Comparison of ENCODE assay signal across 24 mouse cellular contexts in the genomic region with DNA sequence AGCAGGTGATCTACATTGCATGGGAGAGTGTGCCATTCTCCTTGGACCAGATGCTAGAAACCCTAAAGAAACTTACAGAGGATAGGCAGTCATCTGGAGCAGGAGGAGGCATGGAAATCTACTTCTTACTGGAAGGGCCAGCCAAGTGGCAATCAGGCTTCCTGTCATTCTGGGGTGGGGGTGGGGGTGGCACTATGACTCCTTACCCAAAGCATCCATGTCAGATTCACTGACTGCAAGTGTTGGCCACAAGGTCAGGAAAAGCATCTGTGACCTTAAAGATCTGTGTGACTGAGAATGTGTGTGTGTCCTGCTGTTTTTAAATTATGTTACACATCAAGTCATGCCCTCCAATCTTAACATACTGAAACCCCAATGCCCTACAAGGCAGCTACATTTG.
"Had no signal": no experiment of that assay in that cellular context is flagged by ENCODE, and none has a peak within 500 bp of the region (broad histone marks: within the 10 kb centered on the region; RNA-seq: fewer than 3 reads in every experiment).

No protein-coding gene starts in this region.

- H3K4me1 ChIP-seq: intestine, embryonic 15.5 days had no signal

- H3K4me3 ChIP-seq: heart, embryonic 12.5 days; hindbrain, embryonic 10.5 days; hindbrain, embryonic 12.5 days; intestine, embryonic 15.5 days; limb, embryonic 12.5 days; liver, embryonic 12.5 days had no signal

- H3K4me2 ChIP-seq: heart, embryonic 12.5 days; hindbrain, embryonic 12.5 days; hindbrain, embryonic 14.5 days; intestine, embryonic 15.5 days; limb, embryonic 12.5 days; liver, embryonic 12.5 days had no signal

- H3K27me3 ChIP-seq: heart, embryonic 12.5 days; hindbrain, embryonic 12.5 days; intestine, embryonic 15.5 days; limb, embryonic 12.5 days; liver, embryonic 12.5 days had no signal

- H3K9me3 ChIP-seq: heart, embryonic 12.5 days; hindbrain, embryonic 10.5 days; hindbrain, embryonic 12.5 days; intestine, embryonic 15.5 days; limb, embryonic 12.5 days; liver, embryonic 12.5 days had no signal

- DNase-seq: gastrocnemius, postnatal 14 days; heart, adult 18-20 months; heart, postnatal 10 days; heart, postnatal 4 days; kidney, adult 18-20 months; kidney, adult 8-10 months; kidney, postnatal 14 days; kidney, postnatal 36 days; layer of hippocampus, adult 9-11 months; layer of hippocampus, postnatal 36 days; left cerebral cortex, postnatal 4 days; liver had no signal

- H3K36me3 ChIP-seq: heart, embryonic 12.5 days; hindbrain, embryonic 10.5 days; hindbrain, embryonic 12.5 days; intestine, embryonic 15.5 days; limb, embryonic 12.5 days; liver, embryonic 12.5 days had no signal

- ATAC-seq: hindbrain, embryonic 16.5 days; inflammation-experienced regulatory T-cells, adult 6 months; intestine, embryonic 15.5 days; intestine, postnatal 0 days; liver, embryonic 12.5 days had no signal

- H3K9ac ChIP-seq: heart, embryonic 12.5 days; hindbrain, embryonic 12.5 days; hindbrain, embryonic 14.5 days; intestine, embryonic 15.5 days; limb, embryonic 12.5 days; liver, embryonic 12.5 days; liver, embryonic 14.5 days had no signal

- H3K27ac ChIP-seq: hindbrain, embryonic 10.5 days; hindbrain, embryonic 12.5 days; hindbrain, embryonic 14.5 days; intestine, embryonic 15.5 days; kidney, postnatal 0 days; limb, embryonic 12.5 days; liver, embryonic 12.5 days; liver, embryonic 14.5 days had no signal
